Mouse (Mus musculus): Measurements from ENCODE around the gene Wwox.

DNA sequence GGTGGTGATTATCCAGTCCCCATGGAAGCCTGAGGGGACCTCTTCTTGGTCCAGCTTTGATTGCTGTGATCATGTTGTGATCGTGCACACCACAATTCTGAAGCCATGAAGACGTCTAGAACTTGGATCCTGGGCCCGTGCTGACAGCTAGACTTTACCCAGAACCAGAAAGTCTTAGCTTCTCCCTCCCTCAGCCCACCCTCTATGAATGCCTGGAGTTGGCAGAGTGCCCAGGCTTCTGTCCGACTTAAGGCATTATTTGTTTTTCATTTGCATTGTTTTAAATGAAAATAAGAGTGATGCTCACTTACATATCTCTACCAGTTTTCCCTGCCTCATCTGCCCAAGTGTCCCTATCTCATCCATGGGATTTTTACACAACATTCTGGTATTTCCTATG, 937.9 kb downstream of the Wwox start:
- TF ChIP-seq CHD2 (IDR thresholded peaks at IDR 0.05; ENCODE audit: low read depth, low read length) (no peak), ZC3H11A (IDR thresholded peaks at IDR 0.05; ENCODE audit: borderline replicate concordance, low read depth, low read length) (no peak)

Measured in ES-E14 (cell line).